Mouse (Mus musculus): ENCODE data around the gene Uggt1. TPM values are rescaled to one million over a fixed set of nuclear protein-coding genes. Genes with fewer than 3 reads are reported as not detected.

Gene Uggt1
- total RNA-seq, 2 experiments from 2014 or later, result 18.2 to 24.1 TPM

Small RNA genes within 50 kb of the gene (microRNA-seq; reads per million reads assigned to microRNA genes)
- gene Mir6897, result 0 to 2.1 reads per million in 2 experiments

Other genes with a start within 250 kb of the Uggt1 start
- gene Hs6st1, start 176.3 kb downstream of the Uggt1 start, total RNA-seq (2021), result 10 to 100 TPM; 18.4 to 22.2 TPM
- under 1 TPM; 0.31 to 0.72 TPM for gene Neurl3, start 30.0 kb upstream of the Uggt1 start, total RNA-seq (2021)
- gene Arid5a, start 63.0 kb upstream of the Uggt1 start, total RNA-seq (2021), result 10 to 100 TPM; 10.7 to 11.8 TPM
- gene Kansl3, start 124.5 kb upstream of the Uggt1 start, total RNA-seq (2021), result 10 to 100 TPM; 36.1 to 39.1 TPM
- not detected for gene Fer1l5, start 127.6 kb upstream of the Uggt1 start, total RNA-seq (2021)
- 10 to 100 TPM; 16.5 to 19.0 TPM for gene Lman2l, start 200.6 kb upstream of the Uggt1 start, total RNA-seq (2021)
- gene Cnnm4, start 226.9 kb upstream of the Uggt1 start, total RNA-seq (2021), result 1 to 10 TPM; 7.0 to 7.1 TPM